Mouse (Mus musculus): ENCODE data around the gene Col28a1. TPM values are rescaled to one million over a fixed set of nuclear protein-coding genes. Genes with fewer than 3 reads are reported as not detected.

Col28a1 gene
- not detected in 2 replicates for polyA plus RNA-seq (2012; ENCODE audit: insufficient read depth, insufficient read length, low replicate concordance, missing spikeins)

DNA sequence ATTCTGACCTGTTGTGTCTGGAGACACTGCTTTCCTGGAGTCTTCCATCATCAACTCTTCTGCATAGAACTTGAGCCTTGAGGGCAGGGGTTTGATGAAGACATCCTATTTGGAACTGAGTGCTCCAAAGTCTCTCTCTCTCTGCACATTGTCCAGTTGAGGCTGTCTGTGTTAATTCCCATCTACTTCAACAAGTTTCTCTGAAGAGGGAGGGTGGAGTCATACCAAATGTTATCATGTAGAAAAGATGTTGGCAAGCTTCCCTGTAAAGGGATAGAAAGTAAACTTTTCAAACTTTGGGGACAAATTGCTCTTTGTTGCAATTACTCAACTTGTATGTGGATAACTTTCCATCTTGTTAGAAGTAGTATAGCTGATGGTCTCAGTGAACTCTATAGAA, at the start of gene Col28a1:
TSS of gene Col28a1 (minus strand) at position 101 of the 400 bp plus-strand sequence.
- no peak within 1 kb of the TSS for H3K4me3 ChIP-seq (ENCODE audit: insufficient read depth, low read depth, low read length)
- TF ChIP-seq CTCF (IDR thresholded peaks at IDR 0.05; ENCODE audit: insufficient read depth, low read depth, low read length) (no peak), POLR2A (IDR thresholded peaks at IDR 0.05; ENCODE audit: insufficient read depth, low read depth, low read length) (no peak)
- H3K27ac ChIP-seq (ENCODE audit: insufficient read depth, low read depth, low read length), result no peak within 1 kb of the TSS
- no peaks in the 10 kb centered on the region for H3K4me1 ChIP-seq (ENCODE audit: control insufficient read depth, insufficient read depth, low read length)

DNA sequence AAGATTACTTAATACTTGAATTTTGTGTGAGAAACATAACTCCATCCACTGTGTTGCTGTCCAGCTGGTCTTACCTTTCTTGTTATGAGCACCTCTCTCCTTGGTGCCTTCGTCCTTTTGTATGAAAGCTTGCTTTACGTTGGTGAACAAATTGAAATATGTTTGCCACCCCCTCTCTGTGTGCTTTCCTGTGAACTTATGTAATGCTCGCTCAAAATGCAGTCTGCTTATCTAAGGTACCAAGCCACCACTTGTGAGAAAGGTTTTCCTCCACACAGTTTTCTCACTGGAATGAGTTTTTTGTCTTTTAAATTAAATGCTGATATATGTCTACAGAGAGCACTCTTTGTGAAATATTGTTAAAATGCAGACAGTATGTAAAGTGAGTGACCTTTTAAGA, 36.2 kb upstream of the Col28a1 start:
- H3K4me1 ChIP-seq (ENCODE audit: control insufficient read depth, insufficient read depth, low read length), result 0 out of 2 replicates have a peak, but pooled peaks cover 2% of the 10 kb centered on the region
- no peak overlapping the region for H3K4me3 ChIP-seq (ENCODE audit: insufficient read depth, low read depth, low read length)
- WGBS, result 84% methylated on average over 3 of the region's 3 CpGs
- no peak overlapping the region for H3K27ac ChIP-seq (ENCODE audit: insufficient read depth, low read depth, low read length)
- TF ChIP-seq CTCF (IDR thresholded peaks at IDR 0.05; ENCODE audit: insufficient read depth, low read depth, low read length), result no peak
- TF ChIP-seq POLR2A (IDR thresholded peaks at IDR 0.05; ENCODE audit: insufficient read depth, low read depth, low read length), result no peak

DNA sequence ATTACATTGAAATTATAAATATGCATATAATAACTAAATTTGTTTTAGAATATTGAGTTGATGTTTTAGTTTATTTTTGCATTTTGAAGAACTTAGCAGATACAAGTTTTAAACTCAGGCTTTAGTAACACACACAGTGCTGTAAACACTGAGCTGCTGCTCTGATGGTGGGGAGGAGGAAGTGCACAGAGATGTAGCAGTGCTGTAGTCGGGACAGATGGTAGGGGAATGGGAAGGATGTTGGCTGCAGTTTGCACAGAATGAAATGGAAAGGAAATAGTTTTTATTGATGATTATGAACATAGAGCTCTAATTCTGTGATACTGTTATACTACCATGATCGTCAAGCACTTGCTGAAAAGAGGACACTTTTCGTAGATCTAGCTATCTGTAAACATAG, 34.6 kb upstream of the Col28a1 start:
- no peak for TF ChIP-seq CTCF (IDR thresholded peaks at IDR 0.05; ENCODE audit: insufficient read depth, low read depth, low read length)
- TF ChIP-seq POLR2A (IDR thresholded peaks at IDR 0.05; ENCODE audit: insufficient read depth, low read depth, low read length), result no peak
- no peak overlapping the region for H3K4me3 ChIP-seq (ENCODE audit: insufficient read depth, low read depth, low read length)
- H3K4me1 ChIP-seq (ENCODE audit: control insufficient read depth, insufficient read depth, low read length), result 0 out of 2 replicates have a peak, but pooled peaks cover 2% of the 10 kb centered on the region
- WGBS, result 88% methylated on average over 3 of the region's 3 CpGs
- H3K27ac ChIP-seq (ENCODE audit: insufficient read depth, low read depth, low read length), result no peak overlapping the region

DNA sequence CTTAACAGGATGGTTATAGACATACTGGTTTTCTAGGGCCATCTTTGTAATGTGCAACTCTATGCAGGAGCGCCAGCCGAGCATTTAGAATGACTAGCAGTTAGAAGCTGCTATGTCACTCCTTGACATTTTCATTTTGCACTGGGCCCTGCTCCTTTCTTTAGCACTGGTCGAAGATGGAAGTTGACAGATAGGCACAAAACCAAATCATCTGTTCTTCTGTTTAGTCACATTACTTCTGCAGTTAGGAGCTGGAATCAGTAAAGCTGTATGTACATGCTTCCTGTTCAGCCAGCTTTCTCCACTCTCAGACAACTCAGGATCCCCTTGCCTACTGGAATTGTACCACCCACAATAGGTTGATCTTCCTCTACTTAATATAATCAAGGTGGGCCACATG, 18.2 kb upstream of the Col28a1 start:
- 92% methylated on average over 3 of the region's 3 CpGs for WGBS
- no peak overlapping the region for H3K27ac ChIP-seq (ENCODE audit: insufficient read depth, low read depth, low read length)
- no peak for TF ChIP-seq POLR2A (IDR thresholded peaks at IDR 0.05; ENCODE audit: insufficient read depth, low read depth, low read length)
- TF ChIP-seq CTCF (IDR thresholded peaks at IDR 0.05; ENCODE audit: insufficient read depth, low read depth, low read length), result no peak
- H3K4me3 ChIP-seq (ENCODE audit: insufficient read depth, low read depth, low read length), result no peak overlapping the region
- no peaks in the 10 kb centered on the region for H3K4me1 ChIP-seq (ENCODE audit: control insufficient read depth, insufficient read depth, low read length)

GRCm38 (mm10) chr6:8209866-8210186, 17.4 kb upstream of the Col28a1 start:
- Histone ChIP-seq H3K4me1 (ENCODE audit: control insufficient read depth, insufficient read depth, low read length) (no peaks in the 10 kb centered on the region), H3K27ac (ENCODE audit: insufficient read depth, low read depth, low read length) (peak overlapping the region; percentile 73; the same call in 1 of the 2 replicates), H3K4me3 (ENCODE audit: insufficient read depth, low read depth, low read length) (peak overlapping the region; percentile 85)
- no peak for TF ChIP-seq POLR2A (IDR thresholded peaks at IDR 0.05; ENCODE audit: insufficient read depth, low read depth, low read length)
- TF ChIP-seq CTCF (IDR thresholded peaks at IDR 0.05; ENCODE audit: insufficient read depth, low read depth, low read length), result no peak
- 5% methylated on average over 10 of the region's 10 CpGs for WGBS

- WGBS, result 1% methylated on average over 90 of the region's 90 CpGs
- TF ChIP-seq CTCF (IDR thresholded peaks at IDR 0.05; ENCODE audit: insufficient read depth, low read depth, low read length) (0 out of 2 replicates have a peak, but pooled peaks have one; percentile 12), POLR2A (IDR thresholded peaks at IDR 0.05; ENCODE audit: insufficient read depth, low read depth, low read length) (peak; percentile 76)
- H3K4me1 ChIP-seq (ENCODE audit: control insufficient read depth, insufficient read depth, low read length), result no peaks in the 10 kb centered on the region
These were observed 16.8 kb upstream of the Col28a1 start, which contains the start of gene Mios for GRCm38 (mm10) chr6:8209047-8209865. Mios (plus strand) TSS chr6:8209222.

DNA sequence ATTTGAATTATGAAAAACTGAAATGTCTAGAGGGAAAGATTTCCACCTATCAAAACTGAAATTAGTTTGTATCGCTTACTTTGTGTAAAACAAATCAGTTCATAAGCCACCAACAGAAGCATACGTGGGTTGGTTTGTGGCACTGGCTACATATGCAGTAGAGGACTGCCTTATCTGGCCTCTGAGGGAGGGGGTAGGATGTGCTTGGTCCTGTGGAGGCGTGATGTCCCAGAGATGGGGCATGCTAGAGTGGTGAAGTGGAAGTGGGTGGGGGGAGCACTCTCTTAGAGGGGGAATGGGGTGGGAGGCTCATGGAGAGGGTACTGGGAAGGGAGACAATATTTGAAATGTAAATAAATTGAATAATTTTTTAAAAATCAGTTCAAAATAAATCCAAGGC, 2.5 kb downstream of the Col28a1 start:
- TF ChIP-seq CTCF (IDR thresholded peaks at IDR 0.05; ENCODE audit: insufficient read depth, low read depth, low read length) (no peak), POLR2A (IDR thresholded peaks at IDR 0.05; ENCODE audit: insufficient read depth, low read depth, low read length) (no peak)
- Histone ChIP-seq H3K27ac (ENCODE audit: insufficient read depth, low read depth, low read length) (no peak overlapping the region), H3K4me1 (ENCODE audit: control insufficient read depth, insufficient read depth, low read length) (no peaks in the 10 kb centered on the region), H3K4me3 (ENCODE audit: insufficient read depth, low read depth, low read length) (no peak overlapping the region)
- WGBS, result 89% methylated on average over 3 of the region's 3 CpGs

More at GRCm38 (mm10) chr6:8209047-8209865, 16.8 kb upstream of the Col28a1 start, which contains the start of gene Mios:
- H3K27ac ChIP-seq (ENCODE audit: insufficient read depth, low read depth, low read length), result peak within 1 kb of the TSS; percentile 73
- peak within 1 kb of the TSS; percentile 85 for H3K4me3 ChIP-seq (ENCODE audit: insufficient read depth, low read depth, low read length)

DNA sequence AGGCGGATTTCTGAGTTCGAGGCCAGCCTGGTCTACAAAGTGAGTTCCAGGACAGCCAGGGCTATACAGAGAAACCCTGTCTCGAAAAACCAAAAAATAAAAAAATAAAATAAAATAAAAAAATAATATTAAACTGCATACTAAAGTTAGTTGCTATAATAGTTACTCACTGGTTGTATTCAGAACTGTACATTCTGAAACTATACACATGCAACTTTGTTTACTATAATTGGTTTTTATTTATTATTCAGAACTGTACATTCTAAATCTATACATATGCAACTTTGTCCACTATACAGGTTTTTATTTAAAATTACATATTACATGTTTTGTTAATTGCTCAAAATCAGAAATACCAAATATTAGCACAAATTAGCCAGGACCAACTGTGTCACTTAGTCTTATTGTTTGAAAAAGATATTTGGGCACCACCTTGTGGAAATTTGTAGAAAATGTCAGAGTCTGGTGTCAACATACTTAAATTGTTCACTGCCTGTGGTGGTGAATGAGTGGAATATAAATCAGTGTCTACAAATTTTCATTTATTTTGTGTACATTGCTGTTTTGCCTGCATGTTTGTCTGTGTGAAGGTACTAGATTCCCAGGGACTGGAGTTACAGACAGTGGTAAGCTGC, 3.7 kb downstream of the Col28a1 start:
- TF ChIP-seq CTCF (IDR thresholded peaks at IDR 0.05; ENCODE audit: insufficient read depth, low read depth, low read length) (no peak), POLR2A (IDR thresholded peaks at IDR 0.05; ENCODE audit: insufficient read depth, low read depth, low read length) (no peak)
- Histone ChIP-seq H3K4me3 (ENCODE audit: insufficient read depth, low read depth, low read length) (no peak overlapping the region), H3K27ac (ENCODE audit: insufficient read depth, low read depth, low read length) (no peak overlapping the region), H3K4me1 (ENCODE audit: control insufficient read depth, insufficient read depth, low read length) (no peaks in the 10 kb centered on the region)
- 94% methylated on average over 3 of the region's 3 CpGs for WGBS

GRCm38 (mm10) chr6:8178397-8178941, 13.9 kb downstream of the Col28a1 start:
- no peak for TF ChIP-seq POLR2A (IDR thresholded peaks at IDR 0.05; ENCODE audit: insufficient read depth, low read depth, low read length)
- TF ChIP-seq CTCF (IDR thresholded peaks at IDR 0.05; ENCODE audit: insufficient read depth, low read depth, low read length), result no peak
- Histone ChIP-seq H3K27ac (ENCODE audit: insufficient read depth, low read depth, low read length) (no peak overlapping the region), H3K4me1 (ENCODE audit: control insufficient read depth, insufficient read depth, low read length) (no peaks in the 10 kb centered on the region), H3K4me3 (ENCODE audit: insufficient read depth, low read depth, low read length) (no peak overlapping the region)
- WGBS, result 50% methylated on average over 10 of the region's 10 CpGs
